Mouse (Mus musculus) cerebellum, adult (tissue): Measurements from ENCODE around the gene Ubash3b.
A peak's percentile ranks its signal among the peaks of the same experiment; 100 is the strongest.

ENCODE experiments used
- ATAC-seq: cut with Nextera tagmentation; 2 replicates; pipeline ENCODE4 v1.9.2; 2017; ENCODE audit warnings: mild to moderate bottlenecking, moderate library complexity, mixed read lengths; ENCODE audit not compliant: insufficient number of reproducible peaks, low FRiP score, low TSS enrichment

The Ubash3b gene

DNA sequence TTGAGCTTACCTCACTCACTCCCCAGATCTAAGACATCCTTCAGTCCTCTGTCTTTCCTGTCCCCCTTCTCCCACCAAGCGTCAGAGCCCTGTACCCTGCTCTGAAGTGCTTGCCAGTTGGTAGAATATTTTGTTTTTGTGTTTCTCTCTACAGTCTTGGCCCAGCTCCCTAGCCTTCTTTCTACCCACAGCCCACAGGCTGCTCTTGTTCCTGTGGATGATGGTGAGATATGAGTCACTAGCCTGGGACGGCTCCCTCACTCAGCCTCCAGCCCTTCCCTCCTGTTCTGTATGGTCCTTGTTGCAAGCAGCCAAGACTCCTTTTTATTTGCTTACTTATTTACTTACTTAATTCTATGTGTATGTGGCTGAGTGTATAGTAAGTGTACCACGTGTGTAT is 141.0 kb downstream of the Ubash3b start:
- ATAC-seq = no peak

DNA sequence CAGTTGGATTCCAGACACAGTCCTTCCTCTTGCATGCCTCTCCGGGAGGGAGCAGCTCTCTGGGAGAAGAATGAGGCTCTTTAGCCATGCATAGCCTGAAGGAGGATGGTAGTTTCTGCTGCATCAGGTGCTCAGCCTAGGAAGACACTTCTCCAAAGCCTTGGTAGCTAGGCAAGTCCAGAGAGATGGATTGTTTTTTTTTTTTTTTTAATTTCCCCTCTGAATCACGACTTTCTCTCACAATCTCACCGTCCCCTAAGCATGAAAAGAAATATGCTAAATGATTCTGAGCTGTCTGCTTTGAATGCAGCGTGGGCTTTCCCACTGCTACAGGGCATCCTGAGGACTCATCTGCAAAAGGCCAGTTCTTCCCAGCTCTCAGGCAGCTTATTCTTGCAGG is 147.0 kb downstream of the Ubash3b start:
- ATAC-seq = no peak

DNA sequence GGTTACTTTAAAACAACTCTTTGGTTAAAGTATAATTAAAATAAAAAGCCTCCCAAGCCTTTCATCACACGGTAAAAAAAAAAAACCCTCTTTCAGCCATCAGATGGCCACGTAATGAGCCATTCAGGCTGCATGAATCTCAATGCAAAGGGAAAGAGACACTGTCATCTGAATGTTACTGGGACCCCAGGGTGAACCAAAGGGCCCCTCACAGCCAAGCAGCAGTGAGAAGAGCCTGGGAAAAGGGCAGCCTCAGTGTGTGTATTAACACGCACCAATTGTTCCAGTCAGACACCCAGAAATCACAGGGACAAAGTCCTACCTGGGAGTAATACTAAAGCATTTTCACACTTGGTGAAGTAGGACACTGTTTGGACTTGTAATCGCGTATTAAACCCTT is 149.0 kb downstream of the Ubash3b start:
- ATAC-seq = no peak

DNA sequence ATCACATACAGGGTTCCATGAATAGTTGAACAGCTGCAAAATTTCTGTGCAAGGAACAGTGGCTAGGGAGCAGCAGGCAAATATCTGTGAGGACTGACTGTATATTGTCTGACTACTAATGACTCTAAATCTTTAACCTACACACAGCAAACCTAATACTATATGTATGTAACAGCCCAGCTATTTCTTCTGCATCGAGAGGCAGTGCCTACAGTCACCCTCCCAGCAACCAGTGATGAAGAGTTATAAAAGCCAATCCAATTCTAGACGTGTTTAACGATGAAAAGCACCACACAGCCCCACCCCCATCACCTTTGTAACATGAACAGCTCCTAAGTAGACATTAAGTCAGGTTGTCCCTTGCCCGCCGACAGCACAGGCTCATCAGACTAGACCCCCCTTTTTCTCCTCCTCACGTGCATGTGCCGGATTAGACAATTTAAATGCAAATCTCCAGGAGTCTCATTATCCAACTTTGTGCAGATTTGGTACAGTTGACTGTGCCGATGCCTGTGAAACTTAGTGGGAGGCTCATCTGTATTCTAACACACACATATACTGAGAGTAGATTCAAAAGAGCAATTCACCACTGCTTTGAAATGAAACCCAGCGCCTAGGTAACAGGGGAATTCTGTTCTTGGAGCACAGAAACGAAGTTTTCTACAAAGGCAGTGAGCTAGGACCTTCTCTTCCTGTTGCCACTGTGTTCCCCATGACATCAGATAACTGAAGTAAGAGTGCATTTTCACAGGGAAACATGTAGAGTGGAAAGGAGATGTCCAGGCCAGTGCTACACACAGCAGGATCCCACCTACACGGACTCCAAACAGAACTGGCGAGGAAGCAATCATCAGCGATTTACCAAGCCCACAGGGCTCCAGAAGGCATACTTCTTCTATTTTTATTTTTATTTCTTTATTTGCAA is 149.7 kb downstream of the Ubash3b start:
- no peak for ATAC-seq

DNA sequence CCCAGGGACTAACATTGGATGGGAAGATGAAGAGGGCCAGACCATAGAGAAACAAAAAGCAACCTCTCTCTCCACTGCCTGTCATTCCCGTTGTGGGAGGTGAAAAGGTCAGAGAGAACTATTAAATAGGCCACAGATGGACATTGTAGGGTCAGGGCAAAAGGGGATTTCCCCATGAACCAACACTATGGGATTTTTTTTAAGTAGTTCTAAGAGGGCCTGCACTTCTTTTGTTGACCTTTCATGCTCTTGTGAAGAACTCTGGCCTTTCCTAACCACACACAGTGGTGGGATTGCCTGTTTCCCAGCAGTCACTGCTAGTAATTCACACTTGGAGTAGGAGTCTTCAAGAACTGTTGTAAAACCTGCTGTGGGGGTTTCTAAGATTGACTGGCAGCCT is 153.7 kb downstream of the Ubash3b start:
- ATAC-seq = no peak

DNA sequence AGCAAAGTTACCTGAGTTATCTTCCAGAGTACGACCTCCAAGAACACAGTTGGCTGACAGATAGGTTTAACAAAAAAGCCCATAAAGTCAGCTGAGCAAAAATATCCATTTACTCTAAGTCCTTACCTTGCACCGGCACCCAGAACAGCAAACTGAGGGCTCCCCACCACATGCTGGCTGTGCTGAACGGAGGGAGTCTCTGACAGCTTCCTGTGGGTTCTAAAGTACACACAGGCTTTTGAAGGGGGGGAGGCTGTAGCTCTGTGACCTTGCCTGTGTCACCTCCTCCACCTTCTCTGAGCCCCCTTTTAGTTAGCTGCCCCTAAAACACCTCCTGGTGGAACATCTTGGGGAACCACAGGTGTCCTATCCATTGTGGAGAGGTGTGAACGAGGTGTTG is 157.1 kb downstream of the Ubash3b start, which contains the start of gene Crtam:
TSS of gene Crtam (minus strand) at position 214 of the 400 bp plus-strand sequence.
- ATAC-seq = no peak

DNA sequence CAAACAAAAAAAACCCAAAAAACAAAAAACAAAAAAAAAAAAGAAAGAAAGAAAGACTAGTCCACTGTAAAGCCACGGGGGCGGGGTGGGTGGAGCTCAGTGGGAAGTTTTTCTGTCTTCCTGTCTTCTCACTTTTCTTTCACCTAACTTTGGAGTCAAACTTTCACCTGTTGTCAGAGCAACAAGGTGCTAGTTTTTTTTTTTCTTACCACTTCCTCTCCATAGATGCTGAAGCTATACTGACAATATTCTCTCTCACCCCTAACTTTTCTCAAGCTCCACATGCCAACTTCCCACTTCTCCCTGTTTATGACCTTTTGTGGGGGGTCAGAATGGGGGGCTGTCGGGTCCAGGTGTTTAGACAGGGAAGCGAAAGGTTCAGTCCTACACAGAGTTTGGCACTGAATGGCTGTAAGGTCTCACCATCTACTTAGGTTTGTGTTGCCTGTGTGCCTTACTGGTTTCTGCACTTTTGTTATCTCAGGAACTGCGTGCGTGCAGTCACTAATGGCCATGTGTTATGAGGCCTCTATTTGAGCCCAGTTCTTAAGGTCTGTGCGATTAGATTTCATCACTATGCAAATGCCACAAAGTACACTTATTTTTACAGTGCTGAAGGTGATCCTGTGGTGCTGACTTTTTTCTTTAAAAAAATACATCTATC is 164.2 kb downstream of the Ubash3b start:
- ATAC-seq = no peak

DNA sequence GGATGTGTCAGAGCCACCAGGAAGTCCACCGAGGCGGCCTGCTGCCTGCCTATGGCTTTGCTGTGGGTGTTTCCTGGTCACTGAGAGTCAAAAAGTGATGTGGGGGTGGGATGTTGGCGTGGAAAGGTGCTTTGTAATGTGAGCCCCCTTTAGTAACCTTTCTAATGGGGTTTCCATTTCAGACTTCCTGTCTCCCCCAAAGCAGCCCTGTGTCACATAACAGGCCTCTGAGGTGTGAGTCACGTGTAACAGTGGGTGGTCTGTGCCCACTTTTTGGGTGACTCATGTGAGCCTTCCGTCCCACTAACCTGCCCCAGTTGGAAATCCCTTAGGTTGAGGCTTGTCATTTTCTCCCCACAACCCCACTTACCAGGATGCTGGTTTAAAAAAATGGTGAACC is 167.4 kb downstream of the Ubash3b start:
- no peak for ATAC-seq

DNA sequence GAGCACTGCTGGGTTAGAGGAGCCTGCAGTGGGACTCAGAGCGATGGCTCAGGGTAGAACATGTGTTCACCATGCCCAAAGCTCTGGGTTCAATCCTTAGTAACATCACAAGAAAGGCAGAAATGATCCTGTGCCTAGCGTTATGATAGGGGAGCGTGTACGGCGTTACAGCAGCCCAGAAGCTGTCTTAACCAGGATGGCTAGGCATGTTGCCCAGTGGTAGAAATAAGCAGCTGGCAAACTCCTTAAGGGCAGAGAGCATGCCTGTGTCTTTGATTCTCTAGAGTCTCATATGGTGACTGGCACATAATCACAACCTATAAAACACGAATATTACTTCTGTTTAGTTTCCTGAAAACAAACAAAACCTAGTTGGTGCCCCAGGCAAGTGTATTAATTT is 170.0 kb downstream of the Ubash3b start:
- ATAC-seq = no peak

DNA sequence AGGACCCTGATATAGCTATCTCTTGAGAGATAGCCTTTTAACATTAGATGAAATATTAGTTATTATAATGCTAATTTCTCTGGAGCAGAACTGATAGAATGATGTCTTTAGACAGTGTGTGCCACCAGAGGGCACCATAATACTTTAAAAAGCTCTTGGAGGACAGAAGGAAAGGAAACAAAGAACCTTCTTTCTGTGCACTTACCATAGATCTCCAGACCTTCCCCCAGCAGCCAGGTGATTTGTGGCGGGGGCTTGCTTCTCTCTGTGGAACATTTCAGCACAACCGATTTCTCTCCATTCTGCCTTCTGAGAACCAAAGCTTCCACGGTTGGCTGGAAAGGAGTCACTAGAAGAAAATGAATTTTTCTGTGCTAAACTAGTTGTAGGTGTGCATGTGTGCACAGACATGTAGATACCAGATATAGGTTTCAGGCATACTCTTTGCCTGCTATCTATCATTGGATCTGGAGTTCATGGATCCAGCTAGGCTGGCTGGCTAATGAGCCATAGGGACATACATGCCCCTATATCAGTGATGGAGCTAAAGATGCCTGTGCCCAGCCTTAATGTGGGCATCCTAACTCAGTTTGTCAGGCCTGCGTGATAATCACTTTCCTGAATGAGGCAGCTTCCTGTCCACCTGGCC is 171.4 kb downstream of the Ubash3b start:
- ATAC-seq = 0 out of 2 replicates have a peak, but pooled peaks have one; percentile 45

DNA sequence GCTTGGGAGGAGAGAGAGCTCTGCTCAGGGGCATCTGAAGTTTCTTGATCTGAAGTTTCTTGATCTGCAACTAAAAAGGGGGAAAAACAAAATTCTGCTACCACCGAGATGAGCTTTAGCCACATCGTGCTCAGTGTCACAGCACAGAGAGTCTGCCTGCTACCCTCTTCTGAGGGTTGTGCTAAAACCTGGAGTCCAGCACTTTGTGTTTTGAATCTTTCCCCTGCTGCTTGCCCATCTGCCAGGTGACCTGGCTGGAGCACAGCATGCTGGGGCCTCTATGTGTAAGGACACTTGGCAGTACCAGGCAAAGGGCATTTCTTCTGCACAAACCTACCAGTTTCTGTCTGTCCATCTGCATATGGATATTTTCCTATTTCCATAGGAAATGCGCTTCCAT is 177.2 kb downstream of the Ubash3b start:
- ATAC-seq = peak; percentile 88; the same call in 1 of the 2 replicates

DNA sequence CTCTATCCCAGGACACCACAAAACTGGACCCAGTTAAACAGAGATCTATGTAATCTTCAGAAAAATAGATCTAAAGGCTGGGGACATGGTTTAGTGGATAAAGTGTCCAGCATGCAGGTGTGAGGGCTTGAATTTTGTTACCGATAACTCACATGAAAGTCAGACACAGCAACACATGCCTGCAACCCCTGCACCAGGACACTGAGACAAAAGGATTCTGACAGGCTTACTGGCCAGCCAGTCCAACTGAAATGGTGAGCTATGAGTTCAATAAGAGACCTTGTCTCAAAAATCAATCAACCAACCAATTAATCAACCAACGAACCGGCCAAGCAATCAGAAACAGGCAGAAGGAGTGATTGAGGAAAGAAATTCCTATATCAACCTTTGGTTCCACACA is 177.7 kb downstream of the Ubash3b start:
- ATAC-seq = no peak

DNA sequence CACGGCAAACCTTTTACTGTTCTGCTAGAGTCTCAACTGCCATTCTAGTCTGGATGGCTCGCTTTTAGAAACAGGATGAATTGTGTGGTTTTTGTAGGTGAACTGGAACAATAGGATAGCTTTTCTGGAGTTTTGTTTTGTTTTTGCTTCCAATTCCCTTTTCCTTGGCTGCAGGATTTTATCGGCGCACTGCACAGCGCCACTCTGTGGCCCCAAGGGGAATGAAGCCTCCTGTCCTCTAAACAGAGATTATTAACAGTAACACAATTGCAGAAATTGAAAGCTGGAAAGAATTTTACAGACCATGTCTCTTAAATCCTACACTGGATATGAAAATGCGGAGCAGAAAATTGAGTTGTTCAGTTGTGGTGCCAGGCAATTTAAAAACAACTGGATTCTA is 179.0 kb downstream of the Ubash3b start:
- no peak for ATAC-seq

DNA sequence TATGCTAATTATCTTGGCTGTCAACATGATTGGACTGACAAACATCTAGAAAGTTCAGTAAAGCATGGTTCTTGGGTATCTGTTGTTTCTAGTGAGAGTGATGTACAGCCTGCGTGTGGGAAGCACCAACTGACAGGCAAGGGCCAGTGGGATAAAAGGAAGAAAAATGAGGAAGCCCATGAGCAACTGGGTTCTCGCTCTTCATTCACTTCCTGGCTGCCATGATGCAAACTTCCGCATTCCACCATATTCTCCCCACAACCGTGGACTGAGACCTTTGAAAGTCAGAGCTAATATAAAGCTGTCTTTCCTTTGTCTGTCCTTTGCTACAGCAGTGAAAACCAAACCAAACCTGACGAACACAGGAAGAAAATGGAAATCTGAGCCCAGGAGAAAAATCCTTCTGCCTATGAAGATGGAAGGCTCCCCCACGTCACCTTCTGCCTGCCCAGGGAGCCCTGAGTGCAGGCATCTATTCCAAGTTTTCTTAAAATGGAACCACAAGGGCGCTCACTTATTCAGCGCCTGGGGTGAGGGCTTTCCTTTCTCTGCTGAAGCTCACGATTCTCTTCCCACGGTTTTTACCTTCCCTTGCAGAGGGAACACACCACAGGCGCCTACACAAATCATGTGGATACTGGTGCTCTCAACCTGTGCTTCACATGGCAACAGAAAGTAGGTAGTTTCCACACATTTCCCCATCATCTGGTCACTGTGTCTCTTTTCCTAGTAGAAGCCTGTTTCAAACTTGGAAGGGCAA is 187.3 kb downstream of the Ubash3b start:
- no peak for ATAC-seq

DNA sequence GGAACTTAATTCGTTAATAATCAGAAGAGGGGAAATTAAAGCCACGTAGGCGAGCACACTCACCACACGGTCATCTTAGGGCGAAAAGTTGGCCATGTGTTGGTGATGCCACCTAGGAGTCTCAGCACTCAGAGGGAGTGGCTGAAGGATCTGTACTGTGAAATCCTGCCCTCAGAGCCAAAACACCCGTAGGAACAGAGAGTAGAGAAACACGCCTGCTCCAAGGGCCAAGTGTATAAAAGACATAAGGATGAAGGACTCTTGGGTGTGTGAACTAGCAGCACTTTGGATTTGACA is 197.1 kb downstream of the Ubash3b start:
- no peak; the same call in 1 of the 2 replicates for ATAC-seq

DNA sequence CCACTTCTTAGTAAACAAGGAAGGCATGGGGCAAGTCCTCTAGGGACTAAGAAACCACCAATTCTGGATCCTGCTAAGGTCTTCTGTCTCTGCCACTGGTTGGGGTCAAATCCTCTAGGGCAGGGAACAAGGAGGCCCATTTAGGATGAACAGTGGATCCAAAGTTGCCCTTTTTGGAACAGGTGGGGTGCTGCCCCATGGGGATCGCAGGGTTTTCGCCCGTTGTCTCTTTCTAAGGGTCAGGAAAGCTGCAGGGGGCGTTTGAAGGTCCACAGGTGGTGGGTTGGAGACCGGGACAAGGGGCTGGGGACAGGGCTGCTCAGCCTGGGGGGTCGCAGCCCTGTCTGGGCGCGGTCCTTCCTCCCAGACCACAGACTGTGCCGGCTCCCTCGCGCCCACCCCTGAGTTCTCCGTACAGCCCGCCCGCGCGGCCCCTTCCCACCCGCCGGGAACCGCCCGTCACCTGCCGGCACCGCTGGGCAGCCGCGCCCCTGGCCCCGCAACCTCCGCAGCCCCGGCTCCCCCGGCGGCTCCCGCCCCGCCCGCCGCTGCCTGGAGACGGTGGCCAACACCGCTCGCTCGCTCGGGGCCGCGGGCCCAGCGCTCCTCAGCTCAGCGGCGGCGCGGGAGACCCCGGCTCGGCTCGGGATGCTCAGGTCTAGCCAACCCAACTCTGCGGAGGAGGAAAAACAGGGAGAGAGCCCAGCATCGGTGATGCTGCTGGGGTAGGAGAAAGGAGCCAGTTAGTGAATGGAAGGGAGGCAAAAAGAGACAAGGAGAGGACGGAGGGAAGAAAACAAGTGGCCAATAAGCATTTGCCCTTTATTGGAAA is 197.7 kb downstream of the Ubash3b start, which contains the start of gene Jhy:
TSS of gene Jhy (minus strand) at position 533 of the 832 bp plus-strand sequence.
- ATAC-seq = no peak

DNA sequence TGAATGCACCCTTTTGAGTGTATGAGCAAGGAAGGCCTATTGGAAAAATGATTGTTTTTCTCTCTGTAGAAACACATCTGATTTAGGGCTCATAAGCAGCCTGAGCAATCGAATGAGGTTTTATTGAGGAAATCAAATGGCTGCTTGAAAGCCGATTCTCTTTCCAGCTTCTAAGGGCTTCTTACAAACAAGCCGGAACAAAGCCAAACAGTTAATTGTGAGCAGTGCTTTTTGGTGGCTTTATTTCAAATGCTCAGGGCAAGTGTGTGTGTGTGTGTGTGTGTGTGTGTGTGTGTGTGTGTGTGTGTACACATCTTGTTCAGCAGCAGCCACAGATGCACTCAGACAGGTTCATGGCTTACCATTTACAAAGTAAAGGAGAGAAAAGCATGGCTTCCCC is 200.1 kb downstream of the Ubash3b start:
- no peak for ATAC-seq
